Mouse (Mus musculus) kidney, embryonic 16.5 days (tissue): ENCODE measurements around the gene Lrch1. TPM values are rescaled to one million over a fixed set of nuclear protein-coding genes. Genes with fewer than 3 reads are reported as not detected.

Experiments used
- ATAC-seq: fragments of 200-750 bp; cut with Nextera tagmentation; 2 replicates; pipeline ENCODE4 v1.8.0; 2017; ENCODE audit warnings: moderate TSS enrichment; ENCODE audit not compliant: low FRiP score, low TSS enrichment
- H3K27ac ChIP-seq: fragments of 300-500 bp; sonication (generic); 2 replicates; pipeline ENCODE4 v1.5.1; 2014; ENCODE audit warnings: low read length
- H3K27me3 ChIP-seq: fragments of 300-500 bp; sonication (generic); 2 replicates; pipeline ENCODE4 v1.6.1; 2014; ENCODE audit warnings: low read length, control low read depth, mixed read lengths; ENCODE audit not compliant: insufficient read depth
- H3K36me3 ChIP-seq: fragments of 300-500 bp; sonication (generic); 2 replicates; pipeline ENCODE4 v1.6.1; 2014; ENCODE audit warnings: low read length, control low read depth, mixed read lengths; ENCODE audit not compliant: insufficient read depth
- H3K4me1 ChIP-seq: fragments of 300-500 bp; sonication (generic); 2 replicates; pipeline ENCODE4 v1.6.1; 2014; ENCODE audit warnings: low read length, control low read depth, mixed read lengths; ENCODE audit not compliant: insufficient read depth
- H3K4me2 ChIP-seq: fragments of 300-500 bp; sonication (generic); replicated peaks from 2 replicates; pipeline ENCODE4 v1.6.1; 2014; ENCODE audit warnings: low read depth, low read length
- H3K4me3 ChIP-seq: fragments of 300-500 bp; sonication (generic); 2 replicates; pipeline ENCODE4 v1.5.1; 2014; ENCODE audit warnings: mild to moderate bottlenecking, low read length
- H3K9ac ChIP-seq: fragments of 300-500 bp; sonication (generic); replicated peaks from 2 replicates; pipeline ENCODE4 v1.6.1; 2014; ENCODE audit warnings: low read length
- H3K9me3 ChIP-seq: fragments of 300-500 bp; sonication (generic); 2 replicates; pipeline ENCODE4 v1.6.1; 2016; ENCODE audit warnings: low read length, control low read depth
- WGBS: fragments of 180-500 bp; shearing (Covaris S2); extraction: QIAGEN DNeasy Blood & Tissue Kit; methylation state at CpG from one replicate; pipeline ENCODE4 v1.1.7; 2014; 5-methylcytosine and 5-hydroxymethylcytosine counted together
- polyA plus RNA-seq: library from polyadenylated mRNA; unstranded; fragments of >200 nt; fragmentation: Nextera tagmentation; extraction: Ambion mirVana; gene quantifications from 2 replicates; pipeline ENCODE4 v1.2.1, GENCODE M21; 2015

Lrch1 gene
- polyA plus RNA-seq, 1 experiment from 2014 or later = 18.3 TPM

DNA sequence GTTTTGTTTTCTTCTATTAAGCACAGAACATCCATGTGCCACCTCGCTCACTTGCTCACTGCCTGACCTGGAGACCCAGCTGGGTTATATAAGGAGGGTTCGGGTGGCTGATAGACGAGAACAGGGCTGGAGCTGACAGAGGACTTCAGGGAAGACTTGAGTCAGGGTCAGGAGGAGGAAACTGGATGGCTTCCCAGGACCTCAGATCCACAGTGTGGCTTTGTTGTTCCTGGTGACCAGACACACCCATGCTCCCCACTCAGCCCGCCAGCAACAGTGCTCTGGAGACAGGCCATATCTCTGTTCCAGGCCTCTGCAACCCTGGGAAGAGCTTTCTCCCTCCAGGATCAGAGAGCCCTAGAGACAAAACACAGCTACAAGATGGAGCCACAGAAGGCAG is 44.6 kb downstream of the Lrch1 start:
- Histone ChIP-seq H3K4me3 (no peak overlapping the region), H3K4me1 (peaks cover 27% of the 10 kb centered on the region), H3K4me2 (no peak overlapping the region), H3K9me3 (no peaks in the 10 kb centered on the region), H3K27me3 (no peaks in the 10 kb centered on the region), H3K36me3 (no peaks in the 10 kb centered on the region), H3K9ac (no peak overlapping the region), H3K27ac (no peak overlapping the region)
- WGBS = 56% methylated on average over 4 of the region's 4 CpGs
- ATAC-seq = peak; percentile 60; the same call in 1 of the 2 replicates

DNA sequence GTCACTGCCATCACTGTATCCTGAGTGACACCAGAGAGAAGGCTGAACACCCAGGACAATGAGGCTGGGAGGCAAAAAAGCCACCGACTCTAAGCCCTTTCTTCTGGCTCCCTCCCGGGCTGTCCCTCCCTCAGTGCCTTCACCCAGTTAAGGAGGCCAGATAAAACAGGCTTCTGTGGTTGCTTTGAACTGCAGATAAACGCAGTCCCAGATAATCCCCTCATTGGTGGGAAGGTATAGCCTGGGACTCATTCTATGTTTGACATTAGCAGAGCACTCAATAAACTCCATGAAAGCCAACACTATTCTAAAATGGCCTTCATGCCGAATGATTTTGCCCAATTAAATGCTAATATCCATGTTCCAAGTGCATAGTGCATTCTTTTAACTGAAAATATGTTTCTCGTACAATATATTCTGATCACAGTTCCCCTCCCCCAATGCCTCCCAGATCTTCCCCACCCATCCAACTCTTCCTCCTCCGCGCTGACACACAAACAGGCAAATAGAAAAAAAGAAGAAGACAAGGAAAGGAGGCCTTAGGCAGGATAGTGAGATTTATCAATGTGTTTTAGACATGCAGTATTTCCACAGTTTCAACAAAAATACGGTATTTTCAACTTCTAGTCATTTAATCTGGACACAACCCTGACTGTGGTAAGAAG is 46.8 kb downstream of the Lrch1 start:
- Histone ChIP-seq H3K4me1 (peaks cover 22% of the 10 kb centered on the region), H3K9me3 (no peaks in the 10 kb centered on the region), H3K9ac (no peak overlapping the region), H3K4me2 (no peak overlapping the region), H3K27me3 (no peaks in the 10 kb centered on the region), H3K27ac (no peak overlapping the region), H3K36me3 (no peaks in the 10 kb centered on the region), H3K4me3 (no peak overlapping the region)
- 73% methylated on average over 8 of the region's 8 CpGs for WGBS
- ATAC-seq = no peak

DNA sequence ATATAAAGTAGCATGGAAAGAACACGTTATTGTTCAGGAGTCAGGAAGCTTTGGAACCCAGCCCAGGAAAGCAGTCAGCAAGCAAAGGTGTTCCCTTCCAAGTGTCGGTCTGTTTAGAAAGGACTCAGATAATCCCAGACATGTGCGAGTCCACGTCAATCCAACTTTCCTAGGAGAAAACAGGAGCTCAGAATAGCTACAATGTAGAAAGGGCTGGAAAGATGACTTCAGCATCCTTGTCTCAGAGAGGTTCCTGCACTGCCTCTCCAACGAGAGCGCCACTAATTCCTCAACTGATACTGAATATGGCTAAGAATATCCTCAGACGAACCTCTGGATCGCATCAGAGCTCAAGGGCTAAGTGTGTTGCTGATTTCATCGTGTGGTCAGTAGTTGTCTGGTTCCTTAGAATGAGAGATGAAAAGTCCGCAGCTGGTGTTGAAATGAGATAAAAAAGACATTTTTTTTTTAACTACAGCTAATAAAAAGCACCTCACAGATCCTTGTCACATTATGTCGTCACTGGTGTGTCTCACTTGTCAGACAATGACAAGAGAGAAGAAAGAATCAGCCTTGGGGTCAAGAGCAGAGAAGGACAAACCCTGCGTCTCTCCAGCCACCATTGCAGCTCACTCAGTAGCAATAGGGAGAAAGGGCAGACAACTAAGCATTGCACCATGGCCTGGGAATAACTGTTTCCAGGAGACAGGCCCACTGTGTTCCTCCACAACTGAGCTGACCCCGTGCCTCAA is 47.5 kb downstream of the Lrch1 start:
- Histone ChIP-seq H3K4me3 (no peak overlapping the region), H3K36me3 (no peaks in the 10 kb centered on the region), H3K9me3 (no peaks in the 10 kb centered on the region), H3K27me3 (no peaks in the 10 kb centered on the region), H3K27ac (no peak overlapping the region), H3K9ac (no peak overlapping the region), H3K4me1 (peaks cover 17% of the 10 kb centered on the region), H3K4me2 (no peak overlapping the region)
- 68% methylated on average over 13 of the region's 13 CpGs for WGBS
- ATAC-seq = no peak

DNA sequence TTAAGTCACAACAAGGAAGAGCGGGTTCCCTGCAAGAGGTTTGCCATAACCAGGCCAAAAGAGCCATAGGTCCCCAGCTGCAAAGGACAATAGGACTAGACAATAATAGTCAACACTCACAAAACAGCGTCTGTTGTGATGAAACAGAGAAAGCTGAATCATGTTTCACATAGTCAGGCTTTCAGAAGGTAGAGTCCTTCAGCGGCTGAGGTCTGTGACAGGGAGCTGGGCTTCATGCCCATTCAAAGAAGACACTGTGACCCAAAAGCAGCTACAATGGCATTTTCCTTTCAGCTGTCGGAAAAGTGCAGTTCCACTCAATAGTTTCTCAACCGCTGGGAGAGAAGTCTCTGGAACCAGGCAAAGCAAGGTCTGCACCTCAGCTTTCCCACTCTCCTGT is 48.7 kb downstream of the Lrch1 start:
- H3K9ac ChIP-seq = no peak overlapping the region
- ATAC-seq = no peak
- H3K4me2 ChIP-seq = no peak overlapping the region
- H3K9me3 ChIP-seq = no peaks in the 10 kb centered on the region
- 88% methylated on average over 5 of the region's 5 CpGs for WGBS
- H3K4me3 ChIP-seq = no peak overlapping the region
- H3K36me3 ChIP-seq = no peaks in the 10 kb centered on the region
- H3K27ac ChIP-seq = no peak overlapping the region
- H3K4me1 ChIP-seq = peaks cover 13% of the 10 kb centered on the region
- H3K27me3 ChIP-seq = no peaks in the 10 kb centered on the region

DNA sequence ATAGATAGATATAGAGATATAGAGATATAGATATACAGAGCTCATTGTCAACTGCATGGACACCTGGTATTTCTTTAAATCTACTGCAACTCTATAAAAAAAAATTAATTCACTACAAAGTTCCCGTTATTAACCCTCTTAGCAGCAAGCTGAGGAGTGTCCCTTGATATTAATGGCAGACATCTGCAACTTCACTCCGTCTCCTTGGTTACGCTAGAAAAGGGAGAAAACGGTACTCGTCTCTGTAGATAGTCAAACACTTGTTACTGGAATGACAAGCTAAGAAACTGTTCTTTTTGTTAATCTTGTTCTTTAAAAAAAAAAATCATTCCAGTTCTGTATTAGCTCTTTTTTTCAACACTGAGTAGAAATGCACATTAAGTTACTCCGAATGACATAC is 54.0 kb downstream of the Lrch1 start:
- no peak overlapping the region for H3K9ac ChIP-seq
- WGBS = 78% methylated on average over 6 of the region's 6 CpGs
- no peaks in the 10 kb centered on the region for H3K27me3 ChIP-seq
- no peak overlapping the region for H3K4me3 ChIP-seq
- no peaks in the 10 kb centered on the region for H3K9me3 ChIP-seq
- no peak overlapping the region for H3K27ac ChIP-seq
- H3K36me3 ChIP-seq = no peaks in the 10 kb centered on the region
- no peaks in the 10 kb centered on the region for H3K4me1 ChIP-seq
- no peak for ATAC-seq
- no peak overlapping the region for H3K4me2 ChIP-seq

DNA sequence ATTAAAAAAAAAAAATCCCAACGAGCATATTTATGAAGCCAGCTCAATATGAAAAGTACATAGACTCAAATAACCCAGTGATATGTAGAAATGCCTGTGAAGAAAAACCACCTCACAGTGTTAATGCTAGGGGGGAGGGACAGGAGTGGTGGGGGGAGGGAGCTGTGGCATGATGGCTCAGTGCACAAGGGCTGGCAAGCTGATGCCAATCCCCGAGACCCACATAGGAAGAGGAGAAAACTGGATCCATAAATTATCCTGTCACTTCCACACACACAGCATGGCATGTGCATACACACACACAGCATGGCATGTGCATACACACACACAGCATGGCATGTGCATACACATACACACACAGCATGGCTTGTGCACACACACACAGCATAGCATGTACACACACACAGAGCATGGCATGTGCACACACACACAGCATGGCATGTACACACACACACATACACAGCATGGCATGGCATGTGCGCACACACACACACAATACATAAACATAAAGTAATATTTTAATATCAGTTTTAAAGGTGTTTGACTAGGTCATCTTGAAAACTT is 54.5 kb downstream of the Lrch1 start:
- no peak overlapping the region for H3K4me2 ChIP-seq
- WGBS = 78% methylated on average over 3 of the region's 3 CpGs
- no peak overlapping the region for H3K4me3 ChIP-seq
- H3K36me3 ChIP-seq = no peaks in the 10 kb centered on the region
- no peaks in the 10 kb centered on the region for H3K27me3 ChIP-seq
- no peaks in the 10 kb centered on the region for H3K4me1 ChIP-seq
- 0 out of 2 replicates have a peak, but pooled peaks have one; percentile 39 for ATAC-seq
- H3K9ac ChIP-seq = no peak overlapping the region
- no peak overlapping the region for H3K27ac ChIP-seq
- no peaks in the 10 kb centered on the region for H3K9me3 ChIP-seq

DNA sequence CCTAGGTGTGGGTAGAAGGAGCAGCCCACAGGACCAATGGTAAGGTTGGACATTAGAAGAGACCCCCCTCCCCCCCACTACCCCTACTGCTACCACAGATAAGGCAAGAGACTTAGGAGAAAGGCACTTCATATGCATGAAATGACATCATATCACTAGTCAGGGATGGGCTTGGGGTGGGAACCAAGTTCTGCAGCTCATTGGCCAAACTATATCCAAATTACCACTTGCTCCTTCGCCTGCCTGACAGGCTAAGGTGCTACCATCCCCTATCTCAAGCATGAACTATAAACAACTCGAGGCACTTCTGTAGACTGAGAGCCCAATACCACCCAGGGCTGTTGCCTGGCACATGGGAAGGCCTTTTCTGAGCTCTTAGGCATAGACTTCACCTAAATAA is 58.4 kb downstream of the Lrch1 start:
- Histone ChIP-seq H3K27ac (no peak overlapping the region), H3K9ac (no peak overlapping the region), H3K27me3 (no peaks in the 10 kb centered on the region), H3K36me3 (no peaks in the 10 kb centered on the region), H3K9me3 (no peaks in the 10 kb centered on the region), H3K4me2 (no peak overlapping the region), H3K4me3 (no peak overlapping the region), H3K4me1 (peaks cover 28% of the 10 kb centered on the region)
- WGBS = 92% methylated on average over 2 of the region's 2 CpGs
- no peak for ATAC-seq

DNA sequence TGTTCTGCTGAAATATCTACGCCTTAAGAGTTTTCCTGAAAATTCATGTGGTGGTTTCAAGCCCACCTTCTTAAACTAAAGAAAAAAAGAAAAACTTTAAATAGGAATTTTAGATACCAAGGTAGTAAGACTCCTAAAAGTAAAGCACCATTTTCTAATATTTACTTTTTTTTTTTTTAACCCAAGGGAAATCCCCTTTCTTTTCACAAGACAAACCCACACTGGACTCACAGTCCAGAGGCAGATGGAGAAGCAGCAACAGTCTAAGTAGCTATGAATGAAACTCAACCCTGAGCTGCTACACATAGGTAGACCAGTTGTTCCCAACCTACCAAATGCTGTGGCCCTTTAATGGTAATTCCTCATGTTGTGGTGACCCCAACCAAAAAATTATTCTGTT is 59.6 kb downstream of the Lrch1 start:
- Histone ChIP-seq H3K27ac (no peak overlapping the region), H3K27me3 (no peaks in the 10 kb centered on the region), H3K9me3 (no peaks in the 10 kb centered on the region), H3K36me3 (no peaks in the 10 kb centered on the region), H3K4me2 (no peak overlapping the region), H3K9ac (no peak overlapping the region), H3K4me1 (peaks cover 40% of the 10 kb centered on the region), H3K4me3 (no peak overlapping the region)
- no peak for ATAC-seq
- WGBS = 92% methylated on average over 1 of the region's 1 CpGs

DNA sequence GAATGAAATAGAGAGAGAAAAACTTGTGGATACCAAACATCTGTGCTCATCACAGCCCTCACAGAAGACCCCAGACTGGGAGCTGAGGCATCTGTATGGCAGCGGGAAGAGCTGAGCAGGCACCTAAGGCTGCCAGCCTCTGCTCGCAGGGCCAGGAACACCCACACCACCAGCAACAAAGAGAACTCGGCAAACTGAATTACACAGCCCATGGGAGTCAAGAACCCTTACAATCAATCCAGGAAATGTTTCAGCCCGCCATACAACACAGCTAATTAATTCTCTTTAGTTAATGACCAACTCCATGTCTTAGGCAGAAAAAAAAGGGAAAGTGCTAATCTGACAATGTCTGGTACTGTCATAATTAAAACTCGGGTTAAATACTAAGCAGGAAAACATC is 61.2 kb downstream of the Lrch1 start:
- no peaks in the 10 kb centered on the region for H3K27me3 ChIP-seq
- WGBS = 52% methylated on average over 5 of the region's 5 CpGs
- H3K36me3 ChIP-seq = no peaks in the 10 kb centered on the region
- ATAC-seq = no peak; the same call in 1 of the 2 replicates
- peaks cover 55% of the 10 kb centered on the region for H3K4me1 ChIP-seq
- H3K4me2 ChIP-seq = no peak overlapping the region
- no peak overlapping the region for H3K4me3 ChIP-seq
- no peaks in the 10 kb centered on the region for H3K9me3 ChIP-seq
- peak overlapping the region; percentile 54; the same call in 1 of the 2 replicates for H3K27ac ChIP-seq
- H3K9ac ChIP-seq = no peak overlapping the region

DNA sequence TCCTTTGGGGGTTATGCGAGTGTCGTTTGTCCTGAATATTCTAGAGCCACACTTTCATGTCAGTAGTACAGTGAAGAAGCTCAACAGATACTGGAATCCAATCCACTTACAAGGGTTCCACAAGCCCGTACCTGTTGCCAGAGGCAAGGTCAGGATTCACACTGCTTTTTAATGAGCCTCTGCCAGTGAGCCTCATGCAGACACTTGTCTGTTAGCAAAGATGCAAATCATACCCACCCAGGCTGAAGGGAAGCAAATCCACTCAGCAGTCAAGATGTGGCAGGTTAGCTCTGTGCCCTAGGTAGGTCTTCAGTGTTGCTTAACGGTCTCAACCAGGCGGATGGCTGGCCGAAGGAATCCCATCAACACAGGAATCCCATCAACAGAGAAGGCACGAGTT is 62.8 kb downstream of the Lrch1 start:
- Histone ChIP-seq H3K4me2 (no peak overlapping the region), H3K4me3 (no peak overlapping the region), H3K4me1 (peaks cover 67% of the 10 kb centered on the region), H3K27me3 (no peaks in the 10 kb centered on the region), H3K9ac (no peak overlapping the region), H3K27ac (no peak overlapping the region), H3K9me3 (no peaks in the 10 kb centered on the region), H3K36me3 (no peaks in the 10 kb centered on the region)
- no peak for ATAC-seq
- WGBS = 76% methylated on average over 7 of the region's 7 CpGs
